ENCODE assay signal across 9 mouse cellular contexts in the genomic region with DNA sequence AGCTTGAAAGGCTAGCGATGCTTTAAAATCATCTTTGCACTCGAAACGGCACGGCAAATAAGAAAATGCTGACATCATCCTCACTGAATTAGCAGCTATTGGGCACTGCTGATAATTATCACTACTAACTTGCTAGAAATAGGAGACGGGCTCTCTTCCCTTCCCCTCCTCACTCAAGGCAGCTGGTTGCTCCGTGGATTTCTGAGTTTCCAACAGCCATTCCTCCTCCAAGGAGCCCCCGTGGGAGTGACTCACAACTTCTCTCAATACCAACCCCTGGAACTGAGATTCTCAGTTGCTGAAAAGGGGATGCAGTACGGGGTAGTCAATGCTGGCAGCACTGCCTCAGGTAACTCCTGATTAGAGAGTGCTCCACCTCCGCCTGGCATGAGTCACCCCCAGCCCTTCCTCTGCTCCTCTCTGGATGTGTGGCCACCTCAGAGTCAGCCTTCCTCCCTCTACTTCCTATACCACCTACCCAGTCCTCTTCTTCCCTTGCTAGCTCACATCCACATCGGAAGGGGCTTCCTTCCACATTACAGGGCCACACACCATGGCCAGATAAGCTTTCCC.
DNase-seq lines count a peak whose midpoint lies in the region; ATAC-seq lines count a peak whose summit lies in the region.
"Had no signal": no experiment of that assay in that cellular context is flagged by ENCODE, and none has a peak within 500 bp of the region (broad histone marks: within the 10 kb centered on the region; RNA-seq: fewer than 3 reads in every experiment).

No protein-coding gene starts in this region.

- 0 out of 2 replicates have a peak, but pooled peaks cover 2% of the 10 kb centered on the region for H3K9me3 ChIP-seq in heart, embryonic 11.5 days (replicated peaks; ENCODE audit: control insufficient read depth, low read length)
- no peaks in the 10 kb centered on the region for H3K9me3 ChIP-seq in midbrain, embryonic 14.5 days (ENCODE audit: control insufficient read depth, low read length)
- peaks cover 10% of the 10 kb centered on the region; the same call in 1 of the 2 replicates for H3K9me3 ChIP-seq in midbrain, embryonic 10.5 days (replicated peaks)
- H3K9me3 ChIP-seq in hindbrain, embryonic 16.5 days (ENCODE audit: control insufficient read depth, low read length), result no peaks in the 10 kb centered on the region
- H3K9me3 ChIP-seq in neural tube, embryonic 15.5 days (replicated peaks), result no peaks in the 10 kb centered on the region
- H3K9me3 ChIP-seq: limb, embryonic 13.5 days had no signal

- no peak overlapping the region for H3K27ac ChIP-seq in heart, embryonic 11.5 days (ENCODE audit: low read depth, low read length)
- H3K27ac ChIP-seq in midbrain, embryonic 14.5 days (replicated peaks; ENCODE audit: low read depth, low read length), result 0 out of 2 replicates have a peak overlapping the region, but pooled peaks have one; percentile 21
- no peak overlapping the region for H3K27ac ChIP-seq in midbrain, embryonic 10.5 days (replicated peaks)
- no peak overlapping the region for H3K27ac ChIP-seq in hindbrain, embryonic 16.5 days (ENCODE audit: low read depth, low read length)
- no peak overlapping the region for H3K27ac ChIP-seq in neural tube, embryonic 15.5 days (replicated peaks)
- H3K27ac ChIP-seq: limb, embryonic 13.5 days had no signal

- H3K9ac ChIP-seq in heart, embryonic 11.5 days (ENCODE audit: low read depth, low read length), result no peak overlapping the region
- H3K9ac ChIP-seq in midbrain, embryonic 14.5 days (replicated peaks; ENCODE audit: low read length), result no peak overlapping the region
- no peak overlapping the region for H3K9ac ChIP-seq in hindbrain, embryonic 16.5 days (ENCODE audit: low read depth, low read length)
- no peak overlapping the region for H3K9ac ChIP-seq in neural tube, embryonic 15.5 days (replicated peaks)
- H3K9ac ChIP-seq: limb, embryonic 13.5 days had no signal

- H3K27me3 ChIP-seq in heart, embryonic 11.5 days (ENCODE audit: control insufficient read depth, insufficient read depth, low read length), result no peaks in the 10 kb centered on the region
- H3K27me3 ChIP-seq in midbrain, embryonic 14.5 days (ENCODE audit: control insufficient read depth, insufficient read depth, low read length), result no peaks in the 10 kb centered on the region
- H3K27me3 ChIP-seq in midbrain, embryonic 10.5 days (ENCODE audit: low read depth, poor library complexity, severe bottlenecking), result no peaks in the 10 kb centered on the region
- H3K27me3 ChIP-seq in hindbrain, embryonic 16.5 days (replicated peaks; ENCODE audit: control insufficient read depth, insufficient read depth, low read length), result no peaks in the 10 kb centered on the region
- no peaks in the 10 kb centered on the region for H3K27me3 ChIP-seq in neural tube, embryonic 15.5 days (replicated peaks)
- H3K27me3 ChIP-seq: limb, embryonic 13.5 days had no signal

- no peak overlapping the region for H3K4me3 ChIP-seq in heart, embryonic 11.5 days (ENCODE audit: low read depth, low read length)
- H3K4me3 ChIP-seq in midbrain, embryonic 14.5 days (replicated peaks; ENCODE audit: low read depth, low read length), result no peak overlapping the region
- H3K4me3 ChIP-seq in midbrain, embryonic 10.5 days, result no peak overlapping the region
- no peak overlapping the region for H3K4me3 ChIP-seq in hindbrain, embryonic 16.5 days (ENCODE audit: low read length)
- no peak overlapping the region for H3K4me3 ChIP-seq in neural tube, embryonic 15.5 days (replicated peaks)
- H3K4me3 ChIP-seq: limb, embryonic 13.5 days had no signal

- H3K4me2 ChIP-seq in heart, embryonic 11.5 days, result peak overlapping the region; percentile 11
- H3K4me2 ChIP-seq in midbrain, embryonic 14.5 days (ENCODE audit: low read length), result no peak overlapping the region
- H3K4me2 ChIP-seq in hindbrain, embryonic 16.5 days (ENCODE audit: low read length), result peak overlapping the region; percentile 13; the same call in 1 of the 2 replicates
- H3K4me2 ChIP-seq in neural tube, embryonic 15.5 days, result 0 out of 2 replicates have a peak overlapping the region, but pooled peaks have one; percentile 4
- H3K4me2 ChIP-seq: limb, embryonic 13.5 days had no signal

- H3K4me1 ChIP-seq in heart, embryonic 11.5 days (ENCODE audit: control insufficient read depth, insufficient read depth, low read length), result peaks cover 9% of the 10 kb centered on the region; the same call in 1 of the 2 replicates
- H3K4me1 ChIP-seq in midbrain, embryonic 14.5 days (ENCODE audit: control insufficient read depth, insufficient read depth, low read length), result peaks cover 10% of the 10 kb centered on the region; the same call in 1 of the 2 replicates
- H3K4me1 ChIP-seq in midbrain, embryonic 10.5 days, result peaks cover 10% of the 10 kb centered on the region
- H3K4me1 ChIP-seq in hindbrain, embryonic 16.5 days (ENCODE audit: control insufficient read depth, insufficient read depth, low read depth, low read length), result peaks cover 10% of the 10 kb centered on the region
- peaks cover 13% of the 10 kb centered on the region for H3K4me1 ChIP-seq in neural tube, embryonic 15.5 days

- H3K36me3 ChIP-seq in heart, embryonic 11.5 days (ENCODE audit: control insufficient read depth, insufficient read depth, low read length), result no peaks in the 10 kb centered on the region
- no peaks in the 10 kb centered on the region for H3K36me3 ChIP-seq in midbrain, embryonic 14.5 days (ENCODE audit: control insufficient read depth, insufficient read depth, low read length)
- peaks cover 7% of the 10 kb centered on the region for H3K36me3 ChIP-seq in midbrain, embryonic 10.5 days
- no peaks in the 10 kb centered on the region for H3K36me3 ChIP-seq in hindbrain, embryonic 16.5 days (ENCODE audit: control insufficient read depth, insufficient read depth, low read length)
- no peaks in the 10 kb centered on the region for H3K36me3 ChIP-seq in neural tube, embryonic 15.5 days

- 59% methylated on average over 10 of the region's 10 CpGs for WGBS in heart, embryonic 11.5 days (ENCODE audit: insufficient replicate concordance)
- WGBS in midbrain, embryonic 14.5 days, result 64% methylated on average over 10 of the region's 10 CpGs
- 83% methylated on average over 10 of the region's 10 CpGs for whole genome bisulfite sequencing in midbrain, embryonic 10.5 days
- WGBS in hindbrain, embryonic 16.5 days, result 67% methylated on average over 10 of the region's 10 CpGs
- 66% methylated on average over 10 of the region's 10 CpGs for WGBS in neural tube, embryonic 15.5 days

- intact Hi-C loops in heart, postnatal 25 days (cut with DNase I), result no loop called here

- ATAC-seq in heart, embryonic 11.5 days (replicated peaks; ENCODE audit: insufficient number of reproducible peaks, low FRiP score, low TSS enrichment), result 0 out of 2 replicates have a peak, but pooled peaks have one; percentile 21
- no peak for ATAC-seq in midbrain, embryonic 14.5 days (ENCODE audit: low FRiP score, low TSS enrichment)
- ATAC-seq in hindbrain, embryonic 16.5 days, result peak; percentile 29
- peak; percentile 25; the same call in 1 of the 2 replicates for ATAC-seq in neural tube, embryonic 15.5 days (ENCODE audit: low FRiP score)

- no peak for DNase-seq in heart, postnatal 25 days (ENCODE audit: low spot score)
- DNase-seq in midbrain, embryonic 14.5 days, result no peak
- DNase-seq in midbrain, embryonic 10.5 days (ENCODE audit: low spot score), result no peak
- no peak for DNase-seq in embryo, embryonic 11 days
- no peak for DNase-seq in kidney, adult 18-20 months
